Mouse (Mus musculus) Patski (cell line): Measurements from ENCODE around the gene Nol10. TPM values are rescaled to one million over a fixed set of nuclear protein-coding genes. Genes with fewer than 3 reads are reported as not detected.
"Not testable (repeated sequence)": the region's sequence is repeated elsewhere in the genome, so short reads cannot be mapped to it uniquely, and the experiment has no call there.

Experiments used
- ATAC-seq: fragments of 100-300 bp; one replicate; pipeline ENCODE4 v1.8.0; 2021
- CTCF ChIA-PET: fragments of 350-600 bp; sonication (Branson Sonifier 250); formaldehyde crosslinking; loops from one replicate; lab custom pipeline; 2022; ENCODE audit warnings: inconsistent platforms; lab: Charles Lee
- POLR2A ChIA-PET: fragments of 350-600 bp; sonication (Branson Sonifier 250); formaldehyde crosslinking; loops from one replicate; lab custom pipeline; 2022; ENCODE audit warnings: antibody characterized with exemption, inconsistent platforms; lab: Charles Lee
- DNase-seq: peaks from one replicate; pipeline ENCODE4 v3.0.0-alpha.2; 2011; ENCODE audit warnings: low read depth, low spot score
- H3K27me3 ChIP-seq: fragments of 371-371 bp; one replicate; pipeline ENCODE4 v1.5.1; 2021
- CTCF ChIP-seq: fragments of 100-300 bp; IDR thresholded peaks from one replicate; pipeline ENCODE4 v1.5.1; 2021
- in situ Hi-C: fragments of 300-500 bp; cut with MboI; formaldehyde crosslinking; loops from 3 replicates; pipeline ENCODE4 v1.11.1; 2018; ENCODE audit warnings: low pct_unique_long_range_greater_than_20kb, mixed read lengths
- polyA plus RNA-seq: library from polyadenylated mRNA; unstranded; gene quantifications from one replicate; pipeline ENCODE4 v1.2.3, GENCODE M21; 2021

The Nol10 gene
- polyA plus RNA-seq, 1 experiment from 2014 or later = 18.6 TPM

GRCm38 (mm10) chr12:17452273-17452672, 104.0 kb downstream of the Nol10 start:
- no peak for TF ChIP-seq CTCF
- no peaks in the 10 kb centered on the region for H3K27me3 ChIP-seq
- ChIA-PET CTCF (no interaction called here), POLR2A (interaction anchor here (0.7 kb wide), 1 partner anchor 11 kb away, joined by 3 read pairs; no protein-coding TSS in a partner anchor)
- no peak for DNase-seq
- no peak for ATAC-seq
- in situ Hi-C loops = no loop called here

- no peak for DNase-seq
- in situ Hi-C loops = no loop called here
- TF ChIP-seq CTCF = no peak
- CTCF ChIA-PET = no interaction called here
- no peaks in the 10 kb centered on the region for H3K27me3 ChIP-seq
- POLR2A ChIA-PET = no interaction called here
- no peak for ATAC-seq
These were observed 105.7 kb downstream of the Nol10 start for GRCm38 (mm10) chr12:17453918-17454317.

GRCm38 (mm10) chr12:17455096-17455495, 106.8 kb downstream of the Nol10 start:
- ChIA-PET CTCF (no interaction called here), POLR2A (no interaction called here)
- DNase-seq = no peak

GRCm38 (mm10) chr12:17459223-17459622, 111.0 kb downstream of the Nol10 start:
- DNase-seq, H3K27me3 ChIP-seq, ATAC-seq, POLR2A ChIA-PET, CTCF ChIA-PET, in situ Hi-C loops: not testable (repeated sequence)

More at GRCm38 (mm10) chr12:17455096-17455495, 106.8 kb downstream of the Nol10 start:
- no peak for TF ChIP-seq CTCF
- no peaks in the 10 kb centered on the region for H3K27me3 ChIP-seq
- in situ Hi-C loops = no loop called here
- no peak for ATAC-seq

GRCm38 (mm10) chr12:17463706-17464105, 115.4 kb downstream of the Nol10 start:
- ChIA-PET CTCF (interaction anchor here (0.8 to 0.9 kb wide), 2 partner anchors 9 to 10 kb away, joined by 3 read pairs; no protein-coding TSS in a partner anchor), POLR2A (no interaction called here)
- in situ Hi-C loops = no loop called here

GRCm38 (mm10) chr12:17464550-17464949, 116.3 kb downstream of the Nol10 start:
- DNase-seq, ATAC-seq, H3K27me3 ChIP-seq, CTCF ChIA-PET, POLR2A ChIA-PET, in situ Hi-C loops: not testable (repeated sequence)

More at GRCm38 (mm10) chr12:17463706-17464105, 115.4 kb downstream of the Nol10 start:
- TF ChIP-seq CTCF = no peak
- no peak for ATAC-seq
- no peak for DNase-seq
- no peaks in the 10 kb centered on the region for H3K27me3 ChIP-seq

- H3K27me3 ChIP-seq = no peaks in the 10 kb centered on the region
- POLR2A ChIA-PET = no interaction called here
- ATAC-seq = no peak
- CTCF ChIA-PET = no interaction called here
- in situ Hi-C loops = no loop called here
- TF ChIP-seq CTCF = no peak
- no peak for DNase-seq
These were observed 118.5 kb downstream of the Nol10 start for GRCm38 (mm10) chr12:17466791-17467190.

GRCm38 (mm10) chr12:17468359-17468758, 120.1 kb downstream of the Nol10 start:
- ChIA-PET CTCF (no interaction called here), POLR2A (no interaction called here)
- ATAC-seq = no peak
- DNase-seq = no peak
- in situ Hi-C loops = no loop called here
- no peaks in the 10 kb centered on the region for H3K27me3 ChIP-seq
- TF ChIP-seq CTCF = no peak

GRCm38 (mm10) chr12:17469869-17470268, 121.6 kb downstream of the Nol10 start:
- CTCF ChIA-PET = interaction anchor here (1.1 kb wide), 1 partner anchor 79 kb away, joined by 3 read pairs; no protein-coding TSS in a partner anchor
- in situ Hi-C loops = no loop called here
- DNase-seq (no peak), ATAC-seq (no peak)
- no peaks in the 10 kb centered on the region for H3K27me3 ChIP-seq
- POLR2A ChIA-PET = no interaction called here
- TF ChIP-seq CTCF = no peak

- H3K27me3 ChIP-seq, ATAC-seq, in situ Hi-C loops, DNase-seq, POLR2A ChIA-PET: not testable (repeated sequence)
- CTCF ChIA-PET = interaction anchor here (1.1 kb wide), 1 partner anchor 78 kb away, joined by 3 read pairs; no protein-coding TSS in a partner anchor
These were observed 122.3 kb downstream of the Nol10 start for GRCm38 (mm10) chr12:17470528-17470927.

GRCm38 (mm10) chr12:17471405-17471804, 123.1 kb downstream of the Nol10 start:
- ChIA-PET CTCF (no interaction called here), POLR2A (no interaction called here)
- no peak for TF ChIP-seq CTCF
- no peaks in the 10 kb centered on the region for H3K27me3 ChIP-seq
- no peak for ATAC-seq
- DNase-seq = no peak
- in situ Hi-C loops = no loop called here

GRCm38 (mm10) chr12:17473128-17473527, 124.9 kb downstream of the Nol10 start:
- ATAC-seq = no peak
- CTCF ChIA-PET = interaction anchor here (1.3 kb wide), 1 partner anchor 24 kb away, joined by 3 read pairs; no protein-coding TSS in a partner anchor
- DNase-seq = no peak
- POLR2A ChIA-PET = no interaction called here
- in situ Hi-C loops = no loop called here
- H3K27me3 ChIP-seq = no peaks in the 10 kb centered on the region
- no peak for TF ChIP-seq CTCF
